Mouse (Mus musculus) bone marrow, adult 2 months (tissue): ENCODE results near the gene Pxmp4.

Experiments
- CTCF ChIP-seq: fragments of 200-500 bp; IDR thresholded peaks from 2 replicates; pipeline ENCODE4 v1.5.1; 2011; ENCODE audit warnings: low read length, control low read depth; ENCODE audit not compliant: control insufficient read depth, insufficient read depth
- POLR2A ChIP-seq: fragments of 200-500 bp; IDR thresholded peaks from 2 replicates; pipeline ENCODE4 v1.6.1; 2011; ENCODE audit warnings: low read depth, mild to moderate bottlenecking, control low read depth, low read length, borderline replicate concordance; ENCODE audit not compliant: control insufficient read depth

- TF ChIP-seq POLR2A (no peak), CTCF (no peak)
Observed at GRCm38 (mm10) chr2:154546711-154547110, 56.8 kb downstream of the Pxmp4 start, which contains the start of gene 1700003F12Rik.
